Mouse (Mus musculus) central nervous system, embryonic 18 days (tissue): ENCODE results near the gene Tbxa2r. TPM values are rescaled to one million over a fixed set of nuclear protein-coding genes. Genes with fewer than 3 reads are reported as not detected.

Experiments
- polyA plus RNA-seq: library from polyadenylated mRNA; depleted of rRNA; stranded (reverse); fragments of >200 nt; gene quantifications from 2 replicates; pipeline ENCODE4 v1.2.3, GENCODE M21; 2012; rRNA removed

Gene Tbxa2r
- polyA plus RNA-seq, result 2.9 and 3.2 TPM in 2 replicates

DNA sequence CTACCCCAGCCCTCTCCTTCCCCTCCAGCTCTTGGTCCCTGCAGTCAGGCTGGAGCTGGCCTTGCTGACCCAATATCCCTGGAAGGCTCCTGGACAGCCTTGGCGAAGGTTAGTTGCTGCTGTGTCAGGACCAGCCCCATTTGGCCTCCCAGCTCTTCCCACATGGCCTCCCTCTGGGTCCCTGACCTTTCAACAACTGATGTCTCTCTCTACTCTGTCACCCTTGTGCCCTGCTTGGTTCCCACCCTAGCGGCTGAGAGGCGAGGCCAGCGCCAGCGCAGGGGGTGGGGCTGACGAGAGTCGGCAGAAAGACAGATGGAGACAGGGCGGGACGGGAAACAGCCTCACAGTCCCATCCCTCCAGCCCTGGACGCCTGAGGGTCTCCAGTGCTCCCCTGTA is at the start of gene Tbxa2r:
Gene Tbxa2r (plus strand): TSS at position 346 of the 400 bp plus-strand sequence.

GRCm38 (mm10) chr10:81291511-81292104 is 36.9 kb upstream of the Tbxa2r start, which contains the start of gene Tjp3:
Gene Tjp3 (minus strand): TSS chr10:81291581.

DNA sequence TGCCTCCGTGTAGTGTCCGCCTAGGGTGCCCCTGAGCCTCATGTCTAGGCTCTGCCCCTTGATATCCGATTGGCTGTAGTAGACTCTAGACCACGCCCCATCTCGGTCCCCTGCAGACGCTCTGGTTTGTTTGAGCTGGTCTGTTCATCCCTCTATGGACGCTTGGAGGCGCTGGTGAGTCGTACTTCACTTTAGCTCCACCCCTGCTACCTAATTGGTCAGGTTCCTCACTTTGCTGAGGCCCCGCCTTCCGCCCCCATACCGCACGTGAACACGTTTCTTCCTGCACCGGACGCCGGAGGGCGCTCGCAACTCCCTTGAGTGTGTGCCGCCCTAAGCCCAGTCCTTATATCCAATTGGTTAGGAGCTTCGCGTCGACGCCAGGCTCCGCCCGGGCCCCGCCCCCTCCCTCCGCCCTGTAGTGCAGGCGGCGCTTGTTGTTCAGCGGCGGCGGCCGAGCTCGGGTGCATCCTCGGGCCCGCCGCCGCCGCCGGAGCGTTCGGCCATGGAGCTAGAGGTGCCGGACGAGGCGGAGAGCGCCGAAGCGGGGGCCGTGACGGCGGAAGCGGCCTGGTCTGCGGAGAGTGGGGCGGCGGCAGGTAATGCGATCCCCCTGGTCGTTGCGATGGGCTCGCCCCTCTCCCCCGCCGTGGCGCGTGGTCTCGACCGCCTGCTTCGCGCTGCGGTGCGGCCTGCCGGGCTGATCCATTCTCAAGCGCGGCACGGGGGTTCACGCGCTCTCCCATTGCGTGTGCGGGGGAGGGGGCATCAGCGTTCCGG is 35.8 kb upstream of the Tbxa2r start, which contains the start of gene Pip5k1c:
Gene Pip5k1c (plus strand): TSS at position 410 of the 780 bp plus-strand sequence.

GRCm38 (mm10) chr10:81320550-81321347 is 7.8 kb upstream of the Tbxa2r start, which contains the start of gene Cactin:
Gene Cactin (plus strand): TSS chr10:81321103.

GRCm38 (mm10) chr10:81342686-81343505 is 14.4 kb downstream of the Tbxa2r start, which contains the start of gene Gipc3:
Gene Gipc3 (minus strand): TSS chr10:81343266.

DNA sequence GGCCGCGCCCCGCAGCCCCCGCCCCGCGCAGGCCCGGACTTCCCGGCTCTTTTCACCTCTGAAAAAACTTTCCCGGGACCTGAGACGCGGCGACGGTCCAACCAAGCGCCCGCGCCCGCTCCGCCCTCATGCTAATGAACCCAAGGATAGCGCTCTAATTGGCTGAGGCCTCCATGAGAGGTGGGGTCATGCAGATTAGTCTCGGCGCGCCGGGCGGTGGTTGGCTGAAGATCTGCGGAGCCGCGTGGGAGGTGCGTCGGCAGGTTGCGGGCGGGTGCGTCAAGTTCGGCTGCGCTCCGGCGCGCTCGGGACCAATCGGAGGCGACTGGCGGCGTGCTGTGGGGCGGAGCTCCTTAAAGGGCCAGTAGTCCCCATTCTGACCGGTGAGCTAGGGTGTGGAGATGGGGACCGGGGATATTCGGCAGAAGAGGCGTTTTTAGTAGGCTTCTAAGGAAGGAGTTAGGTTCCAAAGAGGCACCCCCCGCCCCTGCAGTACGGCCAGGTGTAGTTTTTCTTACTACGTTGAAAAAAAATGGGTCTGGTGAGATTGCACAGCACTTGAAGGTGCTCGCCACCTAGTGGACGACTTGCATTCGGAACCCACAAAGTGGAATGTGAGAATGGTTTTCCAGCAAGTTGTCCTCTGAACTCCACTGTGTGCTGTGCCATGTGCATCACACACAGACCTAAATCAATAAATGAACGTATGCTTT is 22.0 kb downstream of the Tbxa2r start, which contains the start of gene Hmg20b:
Gene Hmg20b (minus strand): TSS at position 130 of the 713 bp plus-strand sequence.

DNA sequence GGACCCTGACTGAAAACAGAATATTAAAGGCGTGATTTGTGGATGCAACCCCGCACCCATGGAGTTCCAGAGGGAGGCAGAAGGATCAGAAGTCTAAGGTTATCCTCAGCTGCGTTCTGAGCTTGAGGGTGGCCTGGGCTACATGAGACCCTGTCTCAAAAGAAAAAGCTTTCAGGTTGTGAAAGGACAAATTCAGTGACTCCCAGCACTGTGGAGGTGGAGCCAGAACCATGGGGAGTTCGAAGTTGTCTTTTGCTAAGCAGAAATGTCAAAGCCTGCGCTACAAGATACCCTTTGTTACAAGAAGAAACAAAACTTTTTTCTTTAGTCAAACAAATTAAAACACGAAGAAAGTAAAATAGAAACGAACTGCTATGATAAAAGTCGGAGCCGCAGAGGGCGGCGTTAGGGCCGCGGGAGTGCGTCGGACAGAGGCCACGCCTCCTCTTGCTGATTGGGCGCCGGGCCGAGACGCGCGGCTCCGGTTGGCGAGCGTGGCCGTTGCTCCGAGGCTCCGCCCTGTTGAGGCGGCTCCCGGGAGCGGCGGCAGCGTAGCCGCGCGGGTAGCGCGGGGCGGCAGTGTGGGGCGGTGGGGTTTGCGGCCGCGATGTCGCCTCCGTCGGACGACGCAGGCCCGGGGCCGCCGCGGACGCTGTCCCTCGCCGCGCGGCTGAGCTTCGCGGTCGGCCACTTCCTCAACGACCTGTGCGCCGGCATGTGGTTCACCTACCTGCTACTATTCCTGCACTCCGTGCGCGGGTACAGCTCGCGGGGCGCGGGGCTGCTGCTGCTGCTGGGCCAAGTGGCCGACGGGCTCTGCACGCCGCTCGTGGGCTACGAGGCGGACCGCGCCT is 28.7 kb downstream of the Tbxa2r start, which contains the start of gene Mfsd12:
Gene Mfsd12 (plus strand): TSS at position 501 of the 854 bp plus-strand sequence.

GRCm38 (mm10) chr10:81365672-81366476 is 37.3 kb downstream of the Tbxa2r start, which contains the start of gene 4930404N11Rik:
Gene 4930404N11Rik (minus strand): TSS chr10:81365816.

GRCm38 (mm10) chr10:81377793-81378552 is 49.4 kb downstream of the Tbxa2r start, which contains the start of gene Fzr1:
Gene Fzr1 (minus strand): TSS chr10:81378516.

GRCm38 (mm10) chr10:81383802-81384604 is 55.5 kb downstream of the Tbxa2r start, which contains the start of the genes Dohh and Gm48551:
Gene Dohh (plus strand): TSS chr10:81384428.
Gene Gm48551 (plus strand): TSS chr10:81384466.

Other genes with a start within 250 kb of the Tbxa2r start
- 0.40 and 0.48 TPM in 2 replicates for gene Creb3l3, start 229.9 kb upstream of the Tbxa2r start, polyA plus RNA-seq
- 179 and 183 TPM in 2 replicates for gene Map2k2, start 222.8 kb upstream of the Tbxa2r start, polyA plus RNA-seq
- gene Zbtb7a, start 193.5 kb upstream of the Tbxa2r start, polyA plus RNA-seq, result 8.3 and 9.9 TPM in 2 replicates
- gene Pias4, start 160.8 kb upstream of the Tbxa2r start, polyA plus RNA-seq, result 23.5 and 28.9 TPM in 2 replicates
- gene Eef2, start 152.1 kb upstream of the Tbxa2r start, polyA plus RNA-seq, result 1,300 and 1,423 TPM in 2 replicates
- 67.6 and 77.1 TPM in 2 replicates for gene Dapk3, start 145.7 kb upstream of the Tbxa2r start, polyA plus RNA-seq
- gene 4930442H23Rik, start 144.9 kb upstream of the Tbxa2r start, polyA plus RNA-seq, result not detected in 2 replicates
- 0.16 and 0.17 TPM in 2 replicates for gene Nmrk2, start 126.7 kb upstream of the Tbxa2r start, polyA plus RNA-seq
- 163 and 174 TPM in 2 replicates for gene Atcay, start 97.9 kb upstream of the Tbxa2r start, polyA plus RNA-seq
- gene Zfr2, start 95.6 kb upstream of the Tbxa2r start, polyA plus RNA-seq, result 67.6 and 70.9 TPM in 2 replicates
- 160 and 167 TPM in 2 replicates for gene Matk, start 75.8 kb upstream of the Tbxa2r start, polyA plus RNA-seq
- gene Mrpl54, start 61.8 kb upstream of the Tbxa2r start, polyA plus RNA-seq, result 61.6 and 82.0 TPM in 2 replicates
- gene Apba3, start 61.8 kb upstream of the Tbxa2r start, polyA plus RNA-seq, result 43.6 and 46.7 TPM in 2 replicates
- 4.7 and 5.7 TPM in 2 replicates for gene Tjp3, start 37.1 kb upstream of the Tbxa2r start, polyA plus RNA-seq
- 209 and 257 TPM in 2 replicates for gene Pip5k1c, start 35.8 kb upstream of the Tbxa2r start, polyA plus RNA-seq
- gene Cactin, start 7.6 kb upstream of the Tbxa2r start, polyA plus RNA-seq, result 31.3 and 32.6 TPM in 2 replicates
- gene Gipc3, start 14.5 kb downstream of the Tbxa2r start, polyA plus RNA-seq, result 0.08 and 0.09 TPM in 2 replicates
- gene Hmg20b, start 21.7 kb downstream of the Tbxa2r start, polyA plus RNA-seq, result 29.3 and 32.0 TPM in 2 replicates
- 17.9 and 18.2 TPM in 2 replicates for gene Mfsd12, start 28.8 kb downstream of the Tbxa2r start, polyA plus RNA-seq
- 0.48 TPM in 1 of 2 replicates, not detected in the other for gene 4930404N11Rik, start 37.1 kb downstream of the Tbxa2r start, polyA plus RNA-seq
- 138 and 139 TPM in 2 replicates for gene Fzr1, start 49.8 kb downstream of the Tbxa2r start, polyA plus RNA-seq
- 66.2 and 66.7 TPM in 2 replicates for gene Dohh, start 55.7 kb downstream of the Tbxa2r start, polyA plus RNA-seq
- 6.6 and 8.8 TPM in 2 replicates for gene Gm48551, start 55.7 kb downstream of the Tbxa2r start, polyA plus RNA-seq
- gene Gm48552, start 60.3 kb downstream of the Tbxa2r start, polyA plus RNA-seq, result 7.0 and 10.1 TPM in 2 replicates
- 3.9 and 4.1 TPM in 2 replicates for gene Smim24, start 64.3 kb downstream of the Tbxa2r start, polyA plus RNA-seq
- 8.6 and 8.9 TPM in 2 replicates for gene Nfic, start 126.9 kb downstream of the Tbxa2r start, polyA plus RNA-seq
- gene Celf5, start 154.0 kb downstream of the Tbxa2r start, polyA plus RNA-seq, result 300 and 400 TPM in 2 replicates
- 141 and 144 TPM in 2 replicates for gene Ncln, start 167.7 kb downstream of the Tbxa2r start, polyA plus RNA-seq
- gene S1pr4, start 171.4 kb downstream of the Tbxa2r start, polyA plus RNA-seq, result 0.23 and 0.24 TPM in 2 replicates
- 0.74 and 0.98 TPM in 2 replicates for gene Gna15, start 195.5 kb downstream of the Tbxa2r start, polyA plus RNA-seq
- 115 and 121 TPM in 2 replicates for gene Gna11, start 216.5 kb downstream of the Tbxa2r start, polyA plus RNA-seq
- gene Aes, start 230.8 kb downstream of the Tbxa2r start, polyA plus RNA-seq, result 591 and 640 TPM in 2 replicates
- 117 and 122 TPM in 2 replicates for gene Tle2, start 245.8 kb downstream of the Tbxa2r start, polyA plus RNA-seq